Mouse (Mus musculus): Measurements from ENCODE around the gene Sh3rf1.

The Sh3rf1 gene

GRCm38 (mm10) chr8:61286394-61286793, 62.7 kb downstream of the Sh3rf1 start:
- no peak for DNase-seq (ENCODE audit: low spot score)

GRCm38 (mm10) chr8:61286795-61287385, 63.2 kb downstream of the Sh3rf1 start:
- no peak for DNase-seq (ENCODE audit: low spot score)

GRCm38 (mm10) chr8:61288006-61288566, 64.4 kb downstream of the Sh3rf1 start:
- DNase-seq (ENCODE audit: low spot score): no peak

GRCm38 (mm10) chr8:61288676-61289075, 65.0 kb downstream of the Sh3rf1 start:
- no peak for DNase-seq (ENCODE audit: low spot score)

GRCm38 (mm10) chr8:61295040-61295439, 71.4 kb downstream of the Sh3rf1 start:
- DNase-seq (ENCODE audit: low spot score): no peak

- no peak for DNase-seq (ENCODE audit: low spot score)
Measured at GRCm38 (mm10) chr8:61295441-61295840, 71.8 kb downstream of the Sh3rf1 start.

- DNase-seq (ENCODE audit: low spot score): no peak
Measured at GRCm38 (mm10) chr8:61298828-61299227, 75.2 kb downstream of the Sh3rf1 start.

GRCm38 (mm10) chr8:61301298-61302028, 77.8 kb downstream of the Sh3rf1 start:
- DNase-seq (ENCODE audit: low spot score): no peak

- DNase-seq (ENCODE audit: low spot score): no peak
Measured at GRCm38 (mm10) chr8:61302029-61302368, 78.3 kb downstream of the Sh3rf1 start.

GRCm38 (mm10) chr8:61305451-61306070, 81.9 kb downstream of the Sh3rf1 start:
- DNase-seq (ENCODE audit: low spot score): no peak

GRCm38 (mm10) chr8:61306501-61307112, 82.9 kb downstream of the Sh3rf1 start:
- DNase-seq (ENCODE audit: low spot score): no peak

- DNase-seq (ENCODE audit: low spot score): no peak
Measured at GRCm38 (mm10) chr8:61308896-61309295, 85.2 kb downstream of the Sh3rf1 start.

- DNase-seq (ENCODE audit: low spot score): no peak
Measured at GRCm38 (mm10) chr8:61309530-61310402, 86.1 kb downstream of the Sh3rf1 start.

- no peak for DNase-seq (ENCODE audit: low spot score)
Measured at GRCm38 (mm10) chr8:61310403-61310871, 86.8 kb downstream of the Sh3rf1 start.

- DNase-seq (ENCODE audit: low spot score): no peak
Measured at GRCm38 (mm10) chr8:61313016-61313415, 89.3 kb downstream of the Sh3rf1 start.

GRCm38 (mm10) chr8:61316012-61316767, 92.5 kb downstream of the Sh3rf1 start:
- DNase-seq (ENCODE audit: low spot score): no peak

GRCm38 (mm10) chr8:61316813-61317534, 93.3 kb downstream of the Sh3rf1 start:
- no peak for DNase-seq (ENCODE audit: low spot score)

GRCm38 (mm10) chr8:61317535-61318136, 94.0 kb downstream of the Sh3rf1 start:
- DNase-seq (ENCODE audit: low spot score): no peak

GRCm38 (mm10) chr8:61321216-61321615, 97.5 kb downstream of the Sh3rf1 start:
- DNase-seq (ENCODE audit: low spot score): no peak

GRCm38 (mm10) chr8:61321780-61322179, 98.1 kb downstream of the Sh3rf1 start:
- no peak for DNase-seq (ENCODE audit: low spot score)
